Mouse (Mus musculus): ENCODE results near the gene Dab1.

Gene Dab1

GRCm38 (mm10) chr4:104746500-104746899, 1127.3 kb downstream of the Dab1 start:
- DNase-seq (ENCODE audit: low read depth) = no peak

- DNase-seq (ENCODE audit: low read depth) = no peak
These were observed 1134.9 kb downstream of the Dab1 start for GRCm38 (mm10) chr4:104754090-104754489.

GRCm38 (mm10) chr4:104760878-104761624, 1141.9 kb downstream of the Dab1 start:
- DNase-seq (ENCODE audit: low read depth) = no peak

GRCm38 (mm10) chr4:104766065-104766464, 1146.9 kb downstream of the Dab1 start, which contains the start of gene C8b:
C8b (plus strand) TSS chr4:104766317.
- DNase-seq (ENCODE audit: low read depth) = no peak

- DNase-seq (ENCODE audit: low read depth) = no peak
These were observed 1149.0 kb downstream of the Dab1 start for GRCm38 (mm10) chr4:104768190-104768589.

GRCm38 (mm10) chr4:104769602-104770001, 1150.4 kb downstream of the Dab1 start:
- DNase-seq (ENCODE audit: low read depth) = no peak

GRCm38 (mm10) chr4:104770331-104770730, 1151.2 kb downstream of the Dab1 start:
- DNase-seq (ENCODE audit: low read depth) = no peak

- no peak for DNase-seq (ENCODE audit: low read depth)
These were observed 1156.4 kb downstream of the Dab1 start for GRCm38 (mm10) chr4:104775601-104776000.

GRCm38 (mm10) chr4:104779460-104779859, 1160.3 kb downstream of the Dab1 start:
- no peak for DNase-seq (ENCODE audit: low read depth)

GRCm38 (mm10) chr4:104781441-104781840, 1162.3 kb downstream of the Dab1 start:
- DNase-seq (ENCODE audit: low read depth) = no peak

- no peak for DNase-seq (ENCODE audit: low read depth)
These were observed 1163.2 kb downstream of the Dab1 start for GRCm38 (mm10) chr4:104782346-104782745.

GRCm38 (mm10) chr4:104792111-104792510, 1173.0 kb downstream of the Dab1 start:
- DNase-seq (ENCODE audit: low read depth) = no peak
